Mouse (Mus musculus) erythroblast, embryonic 14.5 days (primary cell): ENCODE measurements around the gene Tbc1d16. TPM values are rescaled to one million over a fixed set of nuclear protein-coding genes. Genes with fewer than 3 reads are reported as not detected.

ENCODE experiments used
- H3K27me3 ChIP-seq: 2 replicates; pipeline ENCODE4 v1.6.1; 2012; ENCODE audit warnings: inconsistent platforms; ENCODE audit not compliant: control insufficient read depth
- H3K36me3 ChIP-seq: 2 replicates; pipeline ENCODE4 v1.6.1; 2012; ENCODE audit warnings: mild to moderate bottlenecking, inconsistent platforms; ENCODE audit not compliant: control insufficient read depth
- H3K4me1 ChIP-seq: 2 replicates; pipeline ENCODE4 v1.6.1; 2012; ENCODE audit warnings: inconsistent platforms; ENCODE audit not compliant: control insufficient read depth
- H3K4me3 ChIP-seq: replicated peaks from 2 replicates; pipeline ENCODE3; 2012; ENCODE audit warnings: moderate library complexity, mild to moderate bottlenecking, inconsistent platforms
- H3K9me3 ChIP-seq: 2 replicates; pipeline ENCODE4 v1.6.1; 2012; ENCODE audit warnings: low read length, inconsistent platforms, mixed read lengths; ENCODE audit not compliant: control insufficient read depth
- GATA1 ChIP-seq: IDR thresholded peaks from 2 replicates; pipeline ENCODE4 v1.6.1; 2012; ENCODE audit warnings: low read length, inconsistent platforms, mixed read lengths
- TAL1 ChIP-seq: IDR thresholded peaks from 3 replicates; pipeline ENCODE4 v1.6.1; 2012; ENCODE audit warnings: low read length, inconsistent platforms, mixed read lengths
- polyA plus RNA-seq: library from polyadenylated mRNA; stranded (reverse); fragments of >175 nt; gene quantifications from 2 replicates; pipeline ENCODE4 v1.2.3, GENCODE M21; 2012

The Tbc1d16 gene
- polyA plus RNA-seq, 1 experiment = 0.01 TPM

DNA sequence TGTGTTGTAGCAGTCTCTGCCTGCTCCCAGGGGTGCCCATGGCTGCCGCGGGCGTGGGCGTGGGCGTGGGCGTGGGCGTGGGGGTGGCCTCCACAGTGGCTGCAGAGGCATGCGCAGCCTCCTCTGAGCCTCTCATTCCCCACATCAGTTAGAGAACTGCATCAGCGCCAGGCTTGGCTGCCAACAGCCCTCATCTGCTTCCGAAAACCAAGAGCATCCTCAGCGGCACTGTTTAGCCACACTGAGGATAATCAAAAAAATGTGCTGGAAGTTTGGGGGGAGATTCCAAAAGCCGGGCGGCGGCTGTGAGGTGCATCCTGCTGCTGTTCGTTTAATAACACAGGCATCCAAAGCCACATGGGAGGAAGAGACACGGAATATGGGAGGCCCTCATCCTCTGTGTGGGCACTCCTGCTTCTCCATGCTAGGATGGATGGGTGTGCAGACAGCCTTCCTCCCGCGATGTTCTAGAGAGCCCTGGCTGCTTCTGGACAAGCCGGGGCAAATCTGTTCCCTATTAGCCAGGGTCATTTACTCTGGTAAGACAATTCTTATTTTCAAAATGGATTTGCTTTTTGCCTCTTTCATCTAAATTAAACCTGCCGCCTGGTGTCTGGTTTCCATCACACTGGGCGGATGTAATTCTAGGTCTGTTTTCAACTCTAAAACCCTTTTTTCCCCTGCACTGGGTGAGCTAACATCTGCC is 16.5 kb downstream of the Tbc1d16 start:
- no peaks in the 10 kb centered on the region for H3K9me3 ChIP-seq
- no peak overlapping the region for H3K4me3 ChIP-seq
- no peaks in the 10 kb centered on the region; the same call in 1 of the 2 replicates for H3K36me3 ChIP-seq
- peaks cover 13% of the 10 kb centered on the region for H3K4me1 ChIP-seq
- H3K27me3 ChIP-seq = no peaks in the 10 kb centered on the region
- TF ChIP-seq TAL1 = no peak
- TF ChIP-seq GATA1 = no peak

DNA sequence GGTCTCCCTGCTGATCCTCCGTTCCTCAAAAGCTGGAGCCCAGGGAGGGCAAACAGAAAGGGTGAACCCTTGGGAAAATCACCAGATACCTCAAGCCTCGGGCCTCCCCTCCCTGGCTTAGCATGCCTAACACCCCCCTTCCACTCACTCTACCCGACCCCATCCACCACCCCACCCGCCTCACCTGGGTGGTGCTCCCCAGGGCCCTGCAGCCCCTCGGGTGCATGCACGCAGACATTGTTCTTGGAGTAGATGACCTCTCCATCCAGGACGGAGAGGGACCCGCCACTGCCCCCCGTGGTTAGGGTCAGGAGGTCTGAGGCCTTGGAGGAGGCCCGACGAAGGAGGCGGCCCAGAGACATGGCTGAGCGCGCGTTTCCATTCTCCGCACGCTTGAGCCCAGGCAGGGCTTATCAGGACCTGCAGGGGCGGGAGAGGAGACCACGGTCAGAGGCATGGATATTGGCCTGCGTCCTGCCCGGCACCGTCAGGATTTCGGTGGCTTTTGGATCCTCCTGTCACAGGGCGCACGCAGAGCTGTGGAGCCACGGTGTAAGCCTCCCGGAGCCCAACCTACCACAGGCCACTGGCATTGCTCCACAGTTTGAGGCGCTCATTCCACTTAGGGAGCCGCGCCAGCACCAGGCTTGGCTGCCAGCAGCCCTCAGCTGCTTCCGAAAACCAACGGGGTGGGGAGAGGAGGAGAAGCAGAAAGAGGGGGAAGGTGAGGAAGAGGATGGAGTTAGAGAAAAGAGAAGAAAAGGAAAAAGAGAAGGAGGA is 17.8 kb downstream of the Tbc1d16 start:
- Histone ChIP-seq H3K36me3 (no peaks in the 10 kb centered on the region; the same call in 1 of the 2 replicates), H3K27me3 (no peaks in the 10 kb centered on the region), H3K4me1 (peaks cover 7% of the 10 kb centered on the region), H3K4me3 (no peak overlapping the region), H3K9me3 (no peaks in the 10 kb centered on the region)
- TF ChIP-seq GATA1 = no peak
- TF ChIP-seq TAL1 = no peak

DNA sequence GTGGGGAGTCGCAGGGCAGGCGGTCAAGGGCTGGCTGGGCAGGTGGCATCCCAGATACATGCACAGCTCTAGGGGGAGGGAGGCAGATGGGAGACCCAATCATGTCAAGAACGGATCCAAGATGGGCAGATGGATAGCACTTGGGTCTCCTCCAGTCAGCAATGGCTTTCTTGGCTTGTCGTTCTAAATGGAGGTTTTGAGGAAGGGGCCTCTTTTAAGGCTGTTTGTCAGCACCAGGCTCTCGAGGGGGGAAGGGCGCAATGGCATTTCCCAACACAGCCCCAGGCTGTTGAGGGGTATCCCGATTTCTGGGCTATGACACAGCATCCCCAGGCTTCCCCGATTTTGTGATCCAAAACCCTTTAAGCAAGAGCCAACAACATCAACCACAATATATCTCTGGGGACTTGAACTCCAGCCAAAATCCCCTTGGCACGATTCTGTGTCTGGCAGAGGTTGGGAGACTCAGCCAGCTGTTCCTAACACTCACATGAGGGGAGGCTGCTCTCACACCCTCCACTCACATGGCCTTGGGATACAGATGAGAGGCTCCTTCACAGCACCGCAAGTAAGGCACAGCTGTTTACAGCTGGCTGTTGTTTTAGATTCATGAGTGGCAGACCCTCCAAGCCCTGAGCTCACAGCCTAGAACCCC is 18.8 kb downstream of the Tbc1d16 start:
- H3K9me3 ChIP-seq = no peaks in the 10 kb centered on the region
- no peaks in the 10 kb centered on the region; the same call in 1 of the 2 replicates for H3K36me3 ChIP-seq
- H3K27me3 ChIP-seq = no peaks in the 10 kb centered on the region
- no peak for TF ChIP-seq TAL1
- TF ChIP-seq GATA1 = no peak
- no peaks in the 10 kb centered on the region for H3K4me1 ChIP-seq
- H3K4me3 ChIP-seq = no peak overlapping the region

DNA sequence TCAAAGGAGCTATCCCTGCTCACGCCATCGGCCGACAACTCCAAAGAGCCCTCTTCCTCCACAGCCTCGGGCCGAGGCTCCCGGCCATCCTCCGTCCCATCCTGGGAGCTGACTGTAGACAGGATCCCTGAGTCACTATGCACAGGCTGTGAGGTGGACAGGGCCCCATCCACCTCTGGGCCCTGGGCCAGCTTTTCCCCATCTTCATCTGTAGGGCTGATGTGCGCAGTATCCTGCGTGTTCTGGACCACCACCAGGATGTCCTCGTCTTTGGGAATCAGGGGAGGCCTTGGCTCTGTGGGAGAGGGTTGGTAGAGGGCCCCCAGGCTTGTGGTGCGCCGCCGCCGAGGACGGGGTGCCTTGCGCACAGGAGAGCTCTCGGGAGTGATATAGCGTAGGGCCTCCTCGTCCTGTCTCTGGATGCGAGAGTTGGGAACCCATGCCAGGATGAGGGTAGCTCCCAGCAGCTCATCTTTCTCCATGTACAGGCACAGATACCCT is 19.4 kb downstream of the Tbc1d16 start:
- Histone ChIP-seq H3K27me3 (no peaks in the 10 kb centered on the region), H3K4me3 (no peak overlapping the region), H3K36me3 (no peaks in the 10 kb centered on the region; the same call in 1 of the 2 replicates), H3K4me1 (no peaks in the 10 kb centered on the region), H3K9me3 (no peaks in the 10 kb centered on the region)
- no peak for TF ChIP-seq TAL1
- TF ChIP-seq GATA1 = no peak

DNA sequence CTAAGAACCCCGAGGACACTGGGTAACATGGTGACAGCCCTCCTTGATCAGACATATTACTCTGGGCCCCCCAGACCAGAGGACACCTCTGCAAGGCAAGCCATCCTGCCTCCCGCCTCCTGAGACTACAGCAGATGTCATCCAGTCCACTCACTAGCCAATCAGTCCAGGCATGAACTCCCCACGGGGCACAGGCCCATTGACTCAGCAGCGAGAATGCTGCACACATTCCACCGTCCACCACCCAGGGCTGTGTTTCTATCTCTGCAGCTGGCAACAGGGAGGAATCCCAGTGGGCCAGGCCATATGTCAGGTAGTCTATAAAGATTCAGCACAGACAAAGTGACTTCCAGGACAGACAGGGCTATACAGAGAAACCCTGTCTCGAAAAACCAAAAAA is 20.3 kb downstream of the Tbc1d16 start:
- H3K4me1 ChIP-seq = peaks cover 3% of the 10 kb centered on the region; the same call in 1 of the 2 replicates
- H3K36me3 ChIP-seq = no peaks in the 10 kb centered on the region; the same call in 1 of the 2 replicates
- no peak overlapping the region for H3K4me3 ChIP-seq
- TF ChIP-seq TAL1 = no peak
- TF ChIP-seq GATA1 = no peak
- no peaks in the 10 kb centered on the region for H3K27me3 ChIP-seq
- H3K9me3 ChIP-seq = no peaks in the 10 kb centered on the region

DNA sequence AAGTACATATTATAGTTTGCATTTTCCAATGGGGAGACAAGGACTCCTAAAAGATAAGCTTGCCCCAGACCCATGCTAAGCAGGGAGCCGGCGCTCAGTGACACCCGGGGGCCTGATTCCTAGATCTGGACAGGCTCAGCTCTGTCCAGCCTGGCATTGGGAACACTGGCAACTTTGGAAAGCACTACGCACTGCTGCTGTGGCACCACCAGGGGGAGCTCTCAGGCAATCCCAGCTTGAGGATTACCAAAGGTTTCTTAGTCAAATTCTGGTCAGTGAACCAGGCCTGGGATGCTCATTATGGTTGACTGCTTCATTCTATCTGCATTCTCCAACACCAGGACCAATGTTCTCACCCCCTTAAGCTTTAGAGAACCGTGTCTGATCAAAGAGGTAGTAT is 21.7 kb downstream of the Tbc1d16 start:
- H3K4me1 ChIP-seq = peaks cover 3% of the 10 kb centered on the region; the same call in 1 of the 2 replicates
- TF ChIP-seq TAL1 (no peak), GATA1 (no peak)

DNA sequence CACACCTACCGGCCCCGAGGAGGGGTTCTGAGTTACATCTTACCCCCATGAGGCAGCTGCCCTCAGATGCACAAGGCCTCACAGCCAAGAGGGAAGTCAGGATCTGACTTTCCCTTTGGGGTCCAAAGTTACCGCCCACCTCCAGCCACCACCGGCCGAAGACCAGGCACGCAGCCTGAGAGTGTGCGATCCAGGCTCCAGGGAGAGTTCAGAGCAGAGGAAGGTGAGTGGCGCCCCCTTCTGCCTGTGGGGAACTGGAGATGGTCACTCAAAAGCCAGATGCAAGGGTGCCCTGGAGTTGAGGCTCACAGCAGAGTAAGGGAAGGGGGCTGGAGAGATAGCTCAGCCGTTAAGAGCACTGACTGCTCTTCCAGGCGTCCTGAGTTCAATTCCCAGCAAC is 22.6 kb downstream of the Tbc1d16 start:
- no peaks in the 10 kb centered on the region for H3K27me3 ChIP-seq
- H3K9me3 ChIP-seq = no peaks in the 10 kb centered on the region

More for the DNA sequence above, 21.7 kb downstream of the Tbc1d16 start:
- Histone ChIP-seq H3K4me3 (no peak overlapping the region), H3K36me3 (no peaks in the 10 kb centered on the region; the same call in 1 of the 2 replicates), H3K27me3 (no peaks in the 10 kb centered on the region), H3K9me3 (no peaks in the 10 kb centered on the region)

DNA sequence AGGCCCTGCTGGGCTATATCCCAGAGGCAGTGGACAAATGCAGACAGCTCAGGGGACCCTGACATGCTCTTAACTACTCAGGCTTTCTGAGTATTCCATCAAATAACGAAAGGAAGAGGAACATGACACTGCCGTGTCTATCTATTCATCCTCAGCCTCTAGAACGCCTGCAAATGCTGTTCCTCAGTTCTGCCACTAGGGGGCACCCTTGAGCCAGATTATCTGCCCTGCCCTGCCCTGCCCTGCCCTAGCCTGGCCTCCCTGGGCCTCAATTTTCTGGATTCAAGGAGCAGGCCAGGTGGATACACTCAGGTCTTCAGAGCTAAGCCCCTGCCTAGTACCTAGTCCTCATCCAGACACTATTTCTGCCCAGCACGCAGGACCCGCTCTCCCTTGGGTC is 24.9 kb downstream of the Tbc1d16 start:
- no peak for TF ChIP-seq GATA1
- peaks cover 3% of the 10 kb centered on the region; the same call in 1 of the 2 replicates for H3K4me1 ChIP-seq
- H3K9me3 ChIP-seq = no peaks in the 10 kb centered on the region
- H3K36me3 ChIP-seq = no peaks in the 10 kb centered on the region; the same call in 1 of the 2 replicates
- H3K4me3 ChIP-seq = no peak overlapping the region
- H3K27me3 ChIP-seq = no peaks in the 10 kb centered on the region

More for the DNA sequence above, 22.6 kb downstream of the Tbc1d16 start:
- TF ChIP-seq TAL1 (no peak), GATA1 (no peak)
- Histone ChIP-seq H3K4me3 (no peak overlapping the region), H3K36me3 (no peaks in the 10 kb centered on the region; the same call in 1 of the 2 replicates), H3K4me1 (peaks cover 3% of the 10 kb centered on the region; the same call in 1 of the 2 replicates)

DNA sequence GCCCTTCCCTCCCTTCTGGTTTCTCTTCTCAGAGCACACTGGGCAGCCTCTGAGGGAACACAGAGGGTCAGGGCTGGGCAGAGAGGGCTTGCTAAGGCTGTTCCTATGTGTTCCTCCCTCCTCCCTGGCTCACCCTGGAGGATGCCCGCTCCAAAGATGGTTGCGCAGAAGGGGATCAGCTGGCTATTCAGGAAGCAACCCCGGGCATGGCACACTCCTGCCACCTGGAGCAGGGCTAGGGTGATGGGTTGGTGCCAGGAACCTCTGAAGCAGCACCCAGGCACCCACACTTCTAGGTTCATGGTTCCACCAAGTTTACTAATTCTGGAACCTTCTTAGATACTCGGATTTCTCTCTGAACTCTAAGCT is 29.1 kb downstream of the Tbc1d16 start:
- H3K27me3 ChIP-seq = no peaks in the 10 kb centered on the region

More for the DNA sequence above, 29.1 kb downstream of the Tbc1d16 start:
- no peaks in the 10 kb centered on the region for H3K9me3 ChIP-seq
- peaks cover 3% of the 10 kb centered on the region; the same call in 1 of the 2 replicates for H3K4me1 ChIP-seq
- no peak for TF ChIP-seq TAL1
- no peak for TF ChIP-seq GATA1
- H3K4me3 ChIP-seq = no peak overlapping the region
- no peaks in the 10 kb centered on the region for H3K36me3 ChIP-seq
